Mouse (Mus musculus) CD4-positive, CD25-positive, alpha-beta regulatory T cell, adult 2 months (primary cell): ENCODE measurements around the gene Akap11.
"Not testable (repeated sequence)": the region's sequence is repeated elsewhere in the genome, so short reads cannot be mapped to it uniquely, and the experiment has no call there.

ENCODE experiments used
- DNase-seq: peaks from one replicate; pipeline ENCODE4 v3.0.0-alpha.2; 2012; ENCODE audit warnings: low read depth, low spot score

Akap11 gene

GRCm38 (mm10) chr14:78536281-78537165, at the start of gene Akap11:
Akap11 (minus strand) TSS chr14:78536808.
- peak; percentile 98 for DNase-seq

GRCm38 (mm10) chr14:78584222-78584621, 47.6 kb upstream of the Akap11 start:
- no peak for DNase-seq

DNA sequence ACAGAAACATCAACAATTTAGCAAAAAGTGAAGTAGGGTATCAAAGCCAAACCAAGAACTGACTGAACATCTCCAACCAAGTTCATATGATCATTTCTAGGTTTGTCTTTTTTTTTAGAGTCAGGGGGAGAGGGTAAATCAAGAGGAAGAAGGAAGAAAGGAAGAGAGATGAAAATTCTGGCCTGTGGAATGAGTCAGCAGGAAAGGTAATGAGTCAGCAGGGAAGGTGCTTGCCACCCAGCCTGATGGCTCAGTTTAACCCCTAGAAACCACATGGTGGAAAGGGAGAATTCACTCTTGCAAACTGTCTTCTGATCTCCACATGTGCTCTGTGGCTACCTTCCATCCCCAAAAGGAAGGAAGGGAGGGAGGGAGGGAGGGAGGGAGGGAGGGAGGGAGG, 46.6 kb upstream of the Akap11 start:
- no peak for DNase-seq

DNA sequence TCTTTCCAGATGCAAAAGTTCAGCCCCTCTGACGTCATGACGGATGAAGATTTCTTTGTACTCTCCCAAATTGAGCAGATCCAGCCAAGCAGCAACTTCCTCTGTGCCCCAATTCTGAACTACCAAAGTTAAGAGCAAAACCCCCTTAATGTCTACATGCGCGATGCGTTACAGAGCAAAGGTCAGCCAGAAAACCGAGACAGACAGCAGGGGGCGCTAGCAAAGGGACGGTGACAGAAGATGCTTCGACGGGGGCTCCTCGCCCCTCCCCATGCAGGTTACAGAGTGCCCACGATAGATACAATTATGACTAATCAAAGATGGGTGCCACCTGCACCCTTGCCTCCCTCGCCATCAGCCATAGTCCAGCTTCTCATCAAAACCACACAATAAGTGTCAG, 39.3 kb upstream of the Akap11 start:
- DNase-seq: peak; percentile 29

- DNase-seq: no peak
Observed at GRCm38 (mm10) chr14:78568410-78568809, 31.8 kb upstream of the Akap11 start.

- DNase-seq: no peak
Observed at GRCm38 (mm10) chr14:78566431-78566830, 29.8 kb upstream of the Akap11 start.

GRCm38 (mm10) chr14:78564292-78564691, 27.7 kb upstream of the Akap11 start:
- no peak for DNase-seq

- DNase-seq: no peak
Observed at GRCm38 (mm10) chr14:78563211-78563610, 26.6 kb upstream of the Akap11 start.

DNA sequence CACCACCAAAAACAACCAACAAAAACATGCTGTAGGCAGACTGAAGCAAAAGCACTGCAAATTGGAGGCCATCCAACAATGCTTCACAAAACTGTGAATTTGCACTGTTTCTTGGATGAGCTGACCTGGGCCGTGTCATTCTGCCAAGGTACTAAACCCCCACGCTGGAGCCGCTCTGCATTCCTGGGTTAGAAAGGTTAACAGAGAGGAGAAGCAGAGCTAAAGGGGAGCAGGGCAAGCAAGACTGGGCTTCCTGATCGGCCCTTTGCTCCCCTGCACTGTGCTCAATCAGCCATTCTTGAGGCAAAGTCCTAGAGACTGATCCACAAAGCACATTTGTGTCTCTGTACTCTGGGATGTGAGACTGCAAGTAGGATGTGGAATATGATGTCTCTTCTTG, 25.5 kb upstream of the Akap11 start:
- no peak for DNase-seq

GRCm38 (mm10) chr14:78559042-78559441, 22.4 kb upstream of the Akap11 start:
- peak; percentile 74 for DNase-seq

- DNase-seq: not testable (repeated sequence)
Observed at GRCm38 (mm10) chr14:78554830-78555229, 18.2 kb upstream of the Akap11 start.

DNA sequence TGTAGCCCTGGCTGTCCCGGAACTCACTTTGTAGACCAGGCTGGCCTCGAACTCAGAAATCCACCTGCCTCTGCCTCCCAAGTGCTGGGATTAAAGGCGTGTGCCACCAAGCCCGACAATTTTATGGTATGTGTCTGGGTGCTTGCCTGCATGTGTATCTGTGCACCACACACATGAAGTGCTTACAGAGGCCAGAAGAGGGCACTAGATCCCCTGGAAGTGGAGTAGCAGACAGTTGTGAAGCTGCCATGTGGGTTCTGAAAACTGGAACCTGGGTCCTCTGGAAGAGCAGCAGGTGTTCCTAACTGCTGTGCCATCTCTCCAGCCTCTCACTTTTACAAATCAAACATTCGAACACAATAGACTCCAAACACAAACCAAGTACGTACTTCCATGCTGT, 17.1 kb upstream of the Akap11 start:
- DNase-seq: peak; percentile 29

DNA sequence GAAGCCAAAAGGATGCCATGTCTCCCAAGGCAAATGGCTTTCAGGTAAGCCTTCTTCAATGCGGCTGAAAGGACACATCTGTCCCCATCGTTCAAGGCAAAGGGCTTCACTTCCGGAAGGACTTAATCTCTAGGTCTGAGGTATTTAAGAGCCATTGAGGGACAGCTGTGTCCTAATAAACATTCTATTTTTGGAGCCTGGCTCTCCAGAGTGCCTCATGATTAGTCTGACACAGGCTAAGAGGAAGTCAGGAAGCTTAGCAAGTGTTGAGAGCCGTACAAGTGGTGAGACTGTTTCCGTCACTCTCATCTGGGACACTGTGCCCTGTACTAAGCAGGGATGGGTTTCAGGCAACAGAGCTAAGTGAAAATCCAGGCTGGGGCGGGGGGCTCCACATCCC, 12.2 kb upstream of the Akap11 start:
- DNase-seq: no peak

GRCm38 (mm10) chr14:78541319-78541718, 4.7 kb upstream of the Akap11 start:
- DNase-seq: no peak

GRCm38 (mm10) chr14:78539821-78540220, 3.2 kb upstream of the Akap11 start:
- no peak for DNase-seq

GRCm38 (mm10) chr14:78538572-78539320, 2.1 kb upstream of the Akap11 start:
- DNase-seq: no peak

DNA sequence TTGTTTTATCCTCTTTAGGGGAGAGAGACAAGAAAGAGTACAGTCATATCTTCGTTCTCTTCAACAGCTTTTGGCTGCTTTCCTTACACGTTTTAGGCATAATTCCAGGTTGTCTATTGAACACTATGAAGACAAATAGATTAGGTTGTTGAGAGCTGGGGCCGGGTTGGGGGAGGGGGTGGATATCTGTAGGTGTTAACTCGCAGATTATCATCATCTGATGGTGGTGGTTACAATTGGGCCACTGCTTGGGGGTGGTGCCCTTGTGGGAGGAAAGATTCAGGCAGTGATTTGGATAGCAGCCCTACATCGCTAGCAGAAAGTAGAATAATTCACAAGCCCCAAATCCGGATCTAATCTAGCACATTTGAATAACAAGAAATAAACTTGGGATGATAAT, 943 bp upstream of the Akap11 start:
- peak; percentile 48 for DNase-seq

- DNase-seq: no peak
Observed at GRCm38 (mm10) chr14:78535366-78535765, 1.2 kb downstream of the Akap11 start.

DNA sequence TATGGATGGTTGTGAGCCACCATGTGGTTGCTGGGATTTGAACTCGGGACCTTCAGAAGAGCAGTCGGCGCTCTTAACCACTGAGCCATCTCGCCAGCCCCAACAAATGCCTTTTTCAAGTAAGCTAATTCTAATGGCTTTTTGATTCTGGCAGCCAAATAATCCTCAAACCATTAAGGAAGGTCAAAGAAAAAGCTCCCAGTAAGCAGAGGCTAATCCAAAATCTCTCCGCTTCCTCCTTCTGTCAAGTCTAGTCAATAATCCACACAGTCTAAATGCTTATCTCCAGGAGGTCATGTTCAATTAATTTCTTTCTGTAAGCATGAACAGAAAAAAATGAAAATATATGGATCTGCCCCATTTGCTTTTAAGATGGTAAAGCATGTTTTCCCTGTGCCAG, 2.0 kb downstream of the Akap11 start:
- DNase-seq: no peak

- DNase-seq: no peak
Observed at GRCm38 (mm10) chr14:78533701-78534100, 2.9 kb downstream of the Akap11 start.

- DNase-seq: no peak
Observed at GRCm38 (mm10) chr14:78532345-78532744, 4.3 kb downstream of the Akap11 start.

- DNase-seq: no peak
Observed at GRCm38 (mm10) chr14:78530256-78530655, 6.4 kb downstream of the Akap11 start.
